Mouse (Mus musculus) common myeloid progenitor, adult 5-6 weeks (primary cell): ENCODE measurements around the gene Gm43191. TPM values are rescaled to one million over a fixed set of nuclear protein-coding genes. Genes with fewer than 3 reads are reported as not detected.
"Not testable (repeated sequence)": the region's sequence is repeated elsewhere in the genome, so short reads cannot be mapped to it uniquely, and the experiment has no call there.

ENCODE experiments used
- ATAC-seq: replicated peaks from 2 replicates; pipeline ENCODE4 v1.8.0; 2016; ENCODE audit warnings: low read depth, mild to moderate bottlenecking, moderate TSS enrichment, inconsistent platforms; ENCODE audit not compliant: poor library complexity, severe bottlenecking
- total RNA-seq: library from RNA; stranded (forward); fragments of 200-1000, 187-1606 nt; gene quantifications from 2 replicates; pipeline ENCODE4 v1.2.3, GENCODE M21; 2017

The Gm43191 gene
- total RNA-seq, 1 experiment from 2014 or later = not detected

DNA sequence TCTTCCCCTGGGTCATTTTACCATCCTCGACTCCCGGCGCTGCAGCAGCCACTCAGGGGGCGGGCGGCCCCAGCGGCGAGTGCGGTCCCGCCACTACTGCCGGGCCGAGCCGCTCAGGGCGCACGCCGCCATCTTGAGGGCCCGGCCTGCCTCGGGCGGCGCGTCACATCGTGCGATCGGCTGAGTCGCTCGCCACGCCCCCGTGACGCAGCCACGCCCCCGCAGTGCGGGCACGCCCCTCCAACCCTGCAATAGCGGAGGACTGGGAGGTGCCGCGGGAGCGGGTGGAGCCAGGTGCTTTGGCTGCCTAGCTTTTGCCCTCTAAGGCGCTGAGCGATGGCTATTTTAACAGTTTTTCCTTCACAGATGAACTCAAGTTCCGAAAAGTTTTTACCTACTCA is 18.6 kb downstream of the Gm43191 start, which contains the start of gene Mfsd14a:
Mfsd14a (minus strand) TSS at position 215 of the 401 bp plus-strand sequence.
- peak; percentile 94 for ATAC-seq

GRCm38 (mm10) chr3:116661870-116662414 is 19.1 kb downstream of the Gm43191 start:
- ATAC-seq = peak; percentile 39

DNA sequence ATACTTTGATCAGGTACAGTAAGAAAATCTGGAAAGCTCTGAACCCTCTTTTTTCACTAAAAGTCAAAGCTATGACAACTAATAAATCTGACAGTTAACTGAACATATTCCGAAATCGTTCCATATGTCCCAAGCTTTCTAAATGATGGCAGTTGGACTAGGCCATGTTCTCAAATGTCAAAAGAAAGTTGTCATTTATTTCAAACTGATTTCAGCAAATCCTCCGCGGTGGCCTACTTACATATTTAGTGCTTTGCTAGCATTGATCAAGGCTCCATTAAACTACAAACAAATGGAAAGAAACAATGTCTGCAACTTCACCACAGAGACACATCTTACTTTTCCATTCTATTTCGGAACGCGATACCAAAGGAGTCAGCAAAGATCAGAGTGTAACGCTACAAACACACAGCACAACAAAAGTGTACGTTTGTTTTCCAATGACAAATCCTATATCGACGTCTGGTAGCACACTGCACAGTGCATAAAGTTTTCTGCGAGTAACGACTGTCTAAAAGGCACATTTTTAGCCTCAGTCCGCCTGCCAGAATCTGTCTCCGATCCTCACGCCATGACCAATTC is 19.7 kb downstream of the Gm43191 start:
- ATAC-seq = no peak

- no peak for ATAC-seq
These were observed 21.1 kb downstream of the Gm43191 start for GRCm38 (mm10) chr3:116659856-116660430.

GRCm38 (mm10) chr3:116658928-116659565 is 22.0 kb downstream of the Gm43191 start:
- no peak for ATAC-seq

DNA sequence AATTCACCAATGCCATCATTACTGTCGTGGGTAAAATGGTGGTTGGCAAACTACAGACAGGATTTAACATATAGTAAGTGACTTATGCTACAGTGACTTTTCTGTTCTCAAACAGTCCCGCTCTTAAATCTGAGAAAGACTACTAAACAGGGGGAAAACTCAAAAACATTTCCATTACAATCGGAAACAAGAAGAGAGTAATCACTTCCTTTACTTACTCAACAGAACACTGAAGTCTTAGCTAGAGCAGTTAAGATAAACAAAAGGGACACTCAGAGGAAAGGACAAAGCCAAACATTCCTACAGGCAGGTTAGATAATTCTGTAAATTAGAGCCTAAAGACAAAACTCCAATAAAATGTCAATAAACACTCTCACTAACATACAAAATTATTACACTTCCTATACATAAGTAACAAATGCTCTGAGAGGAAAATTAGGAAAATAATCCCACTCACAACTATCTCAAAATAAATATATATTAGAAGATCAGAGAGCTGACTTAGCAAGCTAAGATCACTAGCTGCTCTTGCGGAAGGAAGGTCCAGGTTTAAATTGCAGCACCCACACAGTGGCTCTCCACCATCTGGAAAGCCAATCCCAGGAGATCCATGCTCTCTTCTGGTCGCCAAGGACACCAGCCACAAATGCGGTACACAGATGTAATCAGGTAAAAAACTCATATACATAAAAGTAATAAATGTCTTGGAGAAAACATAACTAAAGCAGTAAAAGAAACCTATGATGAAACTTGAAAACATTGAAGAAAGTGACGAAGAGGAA is 24.7 kb downstream of the Gm43191 start:
- no peak for ATAC-seq

DNA sequence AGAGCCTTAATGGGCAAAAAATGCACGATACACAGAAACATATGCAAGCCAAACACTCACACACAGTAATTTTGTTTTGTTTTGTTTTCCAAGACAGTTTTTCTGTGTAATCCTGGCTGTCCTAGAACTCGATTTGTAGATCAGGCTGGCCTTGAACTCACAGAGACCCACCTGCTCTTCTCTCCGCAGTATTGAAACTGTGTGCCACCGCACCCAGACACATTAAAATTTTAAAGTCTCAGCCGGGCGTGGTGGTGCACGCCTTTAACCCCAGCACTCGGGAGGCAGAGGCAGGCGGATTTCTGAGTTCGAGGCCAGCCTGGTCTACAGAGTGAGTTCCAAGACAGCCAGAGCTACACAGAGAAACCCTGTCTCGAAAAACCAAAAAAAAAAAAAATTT is 27.0 kb downstream of the Gm43191 start:
- ATAC-seq = not testable (repeated sequence)

GRCm38 (mm10) chr3:116653278-116653945 is 27.6 kb downstream of the Gm43191 start:
- ATAC-seq = peak; percentile 24

- no peak for ATAC-seq
These were observed 29.0 kb downstream of the Gm43191 start for GRCm38 (mm10) chr3:116652033-116652446.

- ATAC-seq = no peak
These were observed 30.4 kb downstream of the Gm43191 start for GRCm38 (mm10) chr3:116650698-116651097.

- ATAC-seq = peak; percentile 36; the same call in 1 of the 2 replicates
These were observed 32.3 kb downstream of the Gm43191 start for GRCm38 (mm10) chr3:116648805-116649204.

GRCm38 (mm10) chr3:116646387-116646786 is 34.7 kb downstream of the Gm43191 start:
- no peak for ATAC-seq

- 0 out of 2 replicates have a peak, but pooled peaks have one; percentile 17 for ATAC-seq
These were observed 38.7 kb downstream of the Gm43191 start for GRCm38 (mm10) chr3:116642373-116642772.

GRCm38 (mm10) chr3:116641811-116642371 is 39.2 kb downstream of the Gm43191 start:
- ATAC-seq = 0 out of 2 replicates have a peak, but pooled peaks have one; percentile 42

DNA sequence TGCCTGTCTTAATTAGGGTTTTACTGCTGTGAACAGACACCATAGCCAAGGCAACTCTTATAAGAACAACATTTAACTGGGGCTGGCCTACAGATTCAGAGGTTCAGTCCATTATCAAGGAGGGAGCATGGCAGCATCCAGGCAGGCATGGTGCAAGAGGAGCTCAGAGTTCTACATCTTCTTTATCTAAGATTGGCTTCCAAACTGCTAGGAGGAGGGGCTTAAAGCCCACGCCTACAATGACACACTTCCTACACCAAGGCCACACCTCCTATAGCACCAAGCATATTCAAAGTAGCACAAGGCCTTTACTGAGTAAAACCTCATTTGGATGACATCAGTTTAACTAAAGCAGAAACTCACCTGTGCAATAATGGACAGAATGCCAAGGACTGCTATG is 41.0 kb downstream of the Gm43191 start:
- peak; percentile 50; the same call in 1 of the 2 replicates for ATAC-seq

GRCm38 (mm10) chr3:116638572-116638971 is 42.5 kb downstream of the Gm43191 start:
- no peak for ATAC-seq

- ATAC-seq = no peak
These were observed 43.2 kb downstream of the Gm43191 start for GRCm38 (mm10) chr3:116637693-116638476.

GRCm38 (mm10) chr3:116635799-116636198 is 45.3 kb downstream of the Gm43191 start:
- ATAC-seq = no peak

- peak; percentile 29; the same call in 1 of the 2 replicates for ATAC-seq
These were observed 46.2 kb downstream of the Gm43191 start for GRCm38 (mm10) chr3:116634853-116635252.
